Mouse (Mus musculus) monocyte, adult 2 months (primary cell): ENCODE measurements around the gene Flywch2.

Experiments
- DNase-seq, 2 experiments: peaks; one replicate each; pipeline ENCODE4 v3.0.0; 2022; ENCODE audit warnings: low spot score in 2 of 2, low read depth in 1 of 2

Gene Flywch2

DNA sequence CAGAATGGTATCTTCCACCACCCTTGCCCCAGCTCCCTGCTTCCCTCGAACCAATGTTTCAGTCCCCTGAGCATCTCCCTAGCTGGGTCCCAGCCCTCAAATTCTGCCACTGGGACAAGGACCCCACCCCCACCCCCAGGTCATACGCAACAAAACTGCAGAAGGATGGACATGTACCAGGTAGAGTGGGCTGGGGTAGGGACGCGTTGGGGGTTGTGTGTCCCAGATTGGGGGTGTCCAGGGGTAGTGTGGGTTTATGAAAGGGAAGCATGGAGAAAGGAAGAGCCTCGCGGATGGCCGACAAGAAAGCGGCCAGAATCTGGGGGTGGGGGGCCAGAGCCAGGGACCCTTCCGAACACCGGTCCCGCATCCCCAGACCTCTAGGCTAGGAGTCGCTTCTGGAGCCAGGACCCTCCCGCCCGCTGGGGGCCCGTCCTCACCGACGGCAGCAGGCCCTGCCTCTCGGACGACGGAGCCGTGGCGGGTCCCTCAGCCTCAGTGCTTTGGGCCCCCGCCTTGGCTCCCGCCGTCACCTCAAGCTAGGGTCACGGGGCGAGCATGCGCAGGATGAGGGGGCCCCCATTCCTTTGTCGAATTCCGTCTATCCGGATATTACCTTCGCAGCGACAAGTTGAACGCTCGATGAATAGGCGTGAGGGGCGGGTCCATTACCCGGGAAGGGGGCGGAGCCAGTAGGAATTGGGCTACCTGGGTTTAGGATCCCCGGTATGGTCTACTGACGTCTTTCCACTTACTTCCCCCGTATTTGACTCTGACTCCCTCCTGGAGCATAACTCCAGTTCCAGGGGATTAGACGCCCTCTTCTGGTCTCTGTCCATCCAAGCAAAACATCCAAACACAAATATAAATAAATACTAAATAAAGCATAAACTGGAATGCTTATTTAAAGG is at the start of gene Flywch2:
Gene Flywch2 (minus strand): TSS at position 521 of the 911 bp plus-strand sequence.
- peak in 1 of 2 experiments; percentile 21 for DNase-seq

DNA sequence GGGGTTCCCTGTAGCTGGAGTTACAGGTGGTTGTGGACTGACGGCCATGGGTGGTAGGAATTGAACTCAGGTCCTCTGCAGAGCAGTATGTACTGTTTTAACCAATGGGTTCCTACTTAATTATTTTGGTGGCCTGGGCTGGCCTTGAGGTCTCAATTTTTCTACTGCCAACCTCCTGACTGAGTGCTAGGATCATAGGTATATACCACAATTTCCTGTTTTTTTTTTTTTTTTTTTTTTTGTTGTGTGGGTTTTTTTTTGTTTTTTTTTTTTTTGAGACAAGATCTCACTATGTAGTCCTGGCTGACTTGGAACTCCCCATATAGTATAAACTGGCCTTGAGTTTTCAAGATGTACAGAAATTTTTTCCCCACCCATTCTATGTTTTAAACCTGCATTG is 45.3 kb upstream of the Flywch2 start:
- DNase-seq: no peak

DNA sequence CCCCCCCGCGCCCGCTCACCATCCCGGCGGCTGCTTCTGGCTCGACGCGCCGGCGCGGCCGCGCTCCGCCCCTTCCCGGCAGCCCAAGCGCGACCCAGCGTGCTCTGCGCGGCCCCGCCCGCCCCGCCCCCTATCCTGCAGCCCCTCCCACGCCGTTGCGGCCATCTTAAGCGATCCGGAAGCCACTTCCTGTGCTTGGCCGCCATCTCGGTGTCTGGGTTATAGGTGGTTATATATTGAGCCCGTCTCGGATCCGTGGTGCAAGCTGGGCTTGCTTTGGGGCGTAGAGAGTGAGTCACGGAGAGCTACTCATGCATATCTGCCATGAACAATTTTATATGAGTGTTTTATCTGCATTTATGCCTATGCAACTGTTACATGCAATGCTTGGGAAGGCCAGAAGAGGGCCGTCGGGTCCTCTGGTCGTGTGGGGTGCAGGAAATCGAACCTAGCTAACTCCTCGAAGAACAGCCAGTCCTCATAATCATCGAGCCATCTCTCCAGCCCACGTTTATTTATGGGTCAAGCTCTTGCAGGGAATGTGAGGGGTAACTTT is 43.3 kb upstream of the Flywch2 start, which contains the start of gene Elob:
Gene Elob (minus strand): TSS at position 73 of the 556 bp plus-strand sequence.
- peak; percentile 46 to 74 for DNase-seq

DNA sequence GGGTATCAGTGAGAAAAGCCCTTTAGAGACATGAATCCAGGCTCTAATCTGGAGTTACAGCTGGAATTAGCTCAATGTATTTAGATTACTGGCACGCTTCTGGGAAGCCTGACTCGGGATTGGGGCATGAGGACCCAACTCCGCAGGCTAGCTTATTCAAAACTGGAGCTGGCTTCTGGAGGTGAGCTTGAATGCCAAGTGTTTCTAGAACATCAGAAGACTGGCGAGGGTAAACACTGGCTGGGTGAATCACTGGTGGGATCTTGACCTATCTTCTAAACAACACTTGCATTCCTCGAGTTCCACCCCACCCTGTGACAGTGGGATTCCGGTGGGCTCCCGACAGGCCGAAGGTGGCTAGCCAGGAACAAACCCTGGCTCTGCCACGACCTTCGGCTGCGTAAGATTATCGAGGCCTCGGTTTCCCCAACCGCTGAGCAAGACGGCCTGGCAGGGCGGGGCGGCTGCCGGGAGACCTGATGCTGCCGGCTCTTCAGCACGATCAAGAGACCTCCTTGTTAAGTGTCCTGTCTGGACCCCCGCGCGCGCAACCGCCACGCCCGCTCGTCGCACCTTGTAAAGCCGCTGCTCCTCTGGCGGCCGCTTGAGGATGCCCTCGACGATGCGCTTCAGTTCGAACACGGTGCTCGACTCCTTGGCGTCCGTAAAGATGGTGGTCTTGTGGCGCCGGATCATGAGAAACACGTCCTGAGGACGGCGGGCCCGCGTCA is 42.6 kb upstream of the Flywch2 start:
- DNase-seq: peak in 1 of 2 experiments; percentile 46

DNA sequence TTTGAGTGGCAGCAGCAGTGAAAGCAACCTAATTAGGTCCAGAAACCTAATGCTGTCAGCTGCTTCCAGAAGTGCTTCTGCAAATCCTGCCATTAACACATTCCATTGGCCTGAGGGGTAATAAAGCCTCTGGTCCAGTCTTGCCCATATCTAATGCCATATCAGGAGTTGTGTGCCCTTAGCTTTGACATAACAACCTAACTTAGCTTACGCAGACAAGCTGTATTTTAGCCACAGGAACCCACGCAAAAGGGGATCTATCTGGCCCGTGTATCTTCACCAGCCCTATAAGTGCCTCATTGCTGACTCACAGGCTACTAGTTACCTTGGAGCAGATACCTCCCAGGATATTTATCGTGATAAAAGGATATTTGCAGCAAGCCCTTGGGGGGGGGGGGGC is 39.7 kb upstream of the Flywch2 start:
- no peak for DNase-seq

DNA sequence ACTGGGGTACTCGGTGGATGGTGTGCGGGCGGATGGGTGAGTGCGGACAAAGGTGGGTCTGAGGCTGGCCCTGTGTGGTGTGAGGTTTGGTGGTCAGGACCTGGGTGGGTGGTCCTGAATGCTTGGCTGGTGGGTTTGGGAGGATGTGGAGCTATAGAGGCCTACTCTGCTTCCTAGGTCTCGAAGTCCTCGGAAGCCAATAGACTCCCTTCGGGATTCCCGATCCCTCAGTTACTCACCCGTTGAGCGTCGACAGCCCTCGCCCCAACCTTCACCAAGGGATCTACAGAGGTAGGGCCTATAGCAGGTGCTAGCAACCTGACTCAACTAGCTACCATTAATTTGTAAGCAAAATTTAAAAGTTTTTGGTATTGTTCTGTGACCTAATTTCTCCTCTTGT is 37.7 kb upstream of the Flywch2 start:
- no peak for DNase-seq

DNA sequence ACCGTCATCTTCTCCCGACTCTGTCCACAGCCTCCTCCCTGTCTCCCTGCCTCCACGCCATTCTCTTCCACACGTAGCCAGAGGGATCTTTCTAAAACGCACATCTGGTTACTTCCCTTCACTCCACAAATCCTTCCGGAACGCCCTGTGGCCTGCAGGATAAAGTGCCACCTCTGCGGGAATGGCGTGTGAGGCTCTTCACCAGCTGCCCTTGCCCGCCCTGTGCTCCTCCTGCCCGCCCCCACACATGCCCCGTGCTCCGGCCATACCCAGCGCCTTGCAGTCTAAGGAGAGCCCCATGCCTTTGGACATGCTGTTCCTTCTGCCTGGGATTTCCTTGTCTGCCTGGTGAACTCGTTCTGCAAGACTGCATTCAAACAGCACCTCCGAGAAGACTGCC is 37.1 kb upstream of the Flywch2 start:
- no peak for DNase-seq

DNA sequence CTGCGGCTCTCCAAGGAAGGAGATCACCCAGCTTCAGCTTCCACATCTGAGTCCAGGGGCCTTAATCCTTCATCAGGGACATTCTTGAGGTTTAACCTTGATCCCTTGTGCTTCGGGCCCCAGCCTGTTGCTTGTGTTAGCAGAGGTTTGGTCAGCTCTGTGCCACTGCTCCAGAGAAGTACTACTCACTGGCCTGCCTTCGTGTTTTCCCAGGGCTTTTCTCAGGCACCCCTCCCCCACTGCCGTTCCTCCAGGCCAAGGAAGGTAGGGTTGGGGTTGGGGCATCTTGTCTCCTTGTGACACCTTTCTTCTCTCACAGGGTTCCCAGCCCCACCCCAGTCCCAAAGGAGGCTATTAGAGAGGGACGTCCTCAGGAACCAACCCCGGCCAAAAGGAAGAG is 36.2 kb upstream of the Flywch2 start:
- DNase-seq: no peak

DNA sequence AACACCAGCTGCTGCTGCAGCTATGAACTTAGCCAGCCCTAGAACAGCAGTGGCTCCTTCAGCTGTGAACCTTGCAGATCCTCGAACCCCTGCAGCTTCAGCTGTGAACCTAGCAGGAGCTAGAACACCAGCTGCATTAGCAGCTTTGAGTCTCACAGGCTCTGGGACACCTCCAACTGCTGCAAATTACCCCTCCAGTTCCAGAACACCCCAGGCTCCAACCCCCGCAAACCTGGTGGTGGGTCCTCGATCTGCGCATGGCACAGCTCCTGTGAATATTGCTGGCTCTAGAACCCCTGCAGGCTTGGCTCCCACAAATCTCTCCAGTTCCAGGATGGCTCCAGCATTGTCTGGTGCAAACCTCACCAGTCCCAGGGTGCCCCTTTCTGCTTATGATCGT is 34.9 kb upstream of the Flywch2 start:
- DNase-seq: no peak

DNA sequence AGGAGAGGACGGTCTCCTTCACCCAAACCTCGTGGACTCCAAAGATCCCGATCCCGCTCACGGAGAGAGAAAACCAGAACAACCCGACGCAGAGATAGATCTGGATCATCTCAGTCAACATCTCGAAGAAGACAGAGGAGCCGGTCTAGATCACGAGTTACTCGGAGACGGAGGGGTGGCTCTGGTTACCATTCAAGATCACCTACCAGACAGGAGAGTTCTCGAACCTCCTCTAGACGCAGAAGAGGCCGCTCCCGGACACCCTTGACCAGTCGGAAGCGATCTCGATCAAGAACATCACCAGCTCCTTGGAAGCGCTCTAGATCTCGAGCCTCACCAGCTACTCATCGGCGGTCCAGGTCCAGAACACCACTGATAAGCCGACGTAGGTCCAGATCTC is 33.4 kb upstream of the Flywch2 start:
- no peak for DNase-seq

DNA sequence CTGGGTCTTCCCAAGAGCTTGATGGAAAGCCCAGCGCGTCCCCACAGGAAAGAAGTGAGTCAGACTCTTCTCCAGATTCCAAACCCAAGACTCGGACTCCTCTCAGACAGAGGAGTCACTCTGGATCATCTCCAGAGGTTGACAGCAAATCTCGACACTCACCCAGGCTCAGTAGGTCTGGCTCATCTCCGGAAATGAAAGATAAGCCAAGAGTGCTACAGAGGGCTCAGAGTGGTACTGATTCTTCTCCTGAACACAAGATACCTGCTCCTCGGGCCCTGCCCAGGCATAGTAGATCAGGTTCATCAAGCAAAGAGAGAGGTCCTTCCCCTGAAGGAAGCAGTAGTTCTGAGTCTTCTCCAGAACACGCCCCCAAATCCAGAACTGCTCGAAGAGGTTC is 32.7 kb upstream of the Flywch2 start:
- DNase-seq: no peak

DNA sequence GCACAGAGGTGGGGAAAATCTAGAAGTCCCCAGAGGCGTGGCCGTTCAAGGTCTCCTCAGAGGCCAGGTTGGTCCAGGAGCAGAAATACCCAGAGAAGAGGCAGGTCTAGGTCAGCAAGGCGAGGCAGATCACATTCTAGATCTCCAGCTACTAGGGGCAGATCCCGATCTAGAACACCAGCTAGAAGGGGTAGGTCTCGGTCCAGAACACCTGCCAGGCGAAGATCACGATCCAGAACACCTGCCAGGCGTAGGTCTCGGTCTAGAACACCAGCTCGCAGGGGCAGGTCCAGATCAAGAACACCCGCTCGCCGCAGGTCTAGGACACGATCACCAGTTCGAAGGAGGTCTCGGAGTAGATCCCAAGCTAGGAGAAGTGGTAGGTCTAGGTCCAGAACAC is 29.8 kb upstream of the Flywch2 start:
- no peak for DNase-seq

DNA sequence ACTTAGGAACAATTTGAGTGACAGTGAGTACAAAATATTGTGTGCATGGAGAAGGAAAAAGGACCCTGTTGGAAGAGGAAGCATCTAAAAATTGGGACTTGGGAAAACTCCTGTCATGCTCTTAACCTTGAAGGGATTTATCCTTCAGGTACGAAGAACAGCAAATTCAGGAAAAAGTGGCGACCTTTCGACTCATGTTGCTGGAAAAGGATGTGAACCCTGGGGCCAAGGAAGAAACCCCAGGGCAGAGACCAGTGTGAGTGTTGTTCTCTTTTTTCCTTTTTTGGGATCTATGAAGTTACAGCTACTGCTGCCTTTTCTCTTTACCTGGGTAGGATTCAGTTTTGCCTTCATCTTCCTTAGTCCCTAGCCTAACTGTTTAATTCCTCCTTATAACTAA is 22.0 kb upstream of the Flywch2 start:
- DNase-seq: no peak

DNA sequence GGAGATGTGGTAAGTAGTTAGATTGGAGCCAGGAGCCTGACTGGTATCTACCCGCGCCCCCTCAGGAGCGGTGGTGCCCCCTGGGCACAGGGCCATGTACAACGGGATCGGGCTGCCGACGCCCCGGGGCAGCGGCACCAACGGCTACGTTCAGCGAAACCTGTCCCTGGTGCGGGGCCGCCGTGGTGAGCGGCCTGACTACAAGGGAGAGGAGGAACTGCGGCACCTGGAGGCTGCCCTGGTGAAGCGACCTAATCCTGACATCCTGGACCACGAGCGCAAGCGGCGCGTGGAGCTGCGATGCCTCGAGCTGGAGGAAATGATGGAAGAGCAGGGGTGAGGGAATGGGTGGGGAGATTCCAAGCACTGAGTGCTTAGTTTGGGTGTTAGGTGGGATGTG is 21.0 kb upstream of the Flywch2 start:
- DNase-seq: no peak

DNA sequence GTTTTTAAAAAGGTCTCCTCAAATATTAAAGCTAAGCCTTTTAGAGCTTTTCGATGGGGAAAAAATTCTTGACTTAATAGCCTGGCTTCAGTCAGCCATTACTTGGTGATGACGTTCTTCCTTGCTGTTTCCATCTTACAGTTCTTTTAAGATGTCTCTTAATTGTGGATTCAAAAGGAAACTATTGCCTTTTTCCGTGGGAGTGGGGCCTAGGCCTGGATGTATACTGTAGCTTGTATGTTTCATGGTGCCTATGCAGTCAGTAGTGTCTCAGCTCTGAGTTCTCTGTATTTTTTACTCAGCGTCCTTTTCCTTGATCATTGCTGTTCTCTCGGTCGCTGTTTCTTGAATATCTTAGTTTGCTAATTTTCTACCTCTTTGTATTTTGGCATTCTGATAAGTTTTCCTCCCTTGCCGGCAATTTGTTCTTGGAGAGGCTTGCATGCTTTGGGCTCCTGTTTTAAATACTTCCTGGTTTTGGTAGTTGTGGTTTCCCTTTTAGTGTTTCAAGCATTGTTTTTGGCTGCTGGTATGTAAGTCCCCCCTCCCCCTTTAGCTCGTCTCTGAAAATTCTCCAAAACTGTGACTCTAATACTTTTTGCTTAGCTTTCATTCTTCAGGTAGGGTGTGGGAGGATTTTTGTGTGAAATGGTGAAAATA is 18.7 kb upstream of the Flywch2 start:
- DNase-seq: no peak

DNA sequence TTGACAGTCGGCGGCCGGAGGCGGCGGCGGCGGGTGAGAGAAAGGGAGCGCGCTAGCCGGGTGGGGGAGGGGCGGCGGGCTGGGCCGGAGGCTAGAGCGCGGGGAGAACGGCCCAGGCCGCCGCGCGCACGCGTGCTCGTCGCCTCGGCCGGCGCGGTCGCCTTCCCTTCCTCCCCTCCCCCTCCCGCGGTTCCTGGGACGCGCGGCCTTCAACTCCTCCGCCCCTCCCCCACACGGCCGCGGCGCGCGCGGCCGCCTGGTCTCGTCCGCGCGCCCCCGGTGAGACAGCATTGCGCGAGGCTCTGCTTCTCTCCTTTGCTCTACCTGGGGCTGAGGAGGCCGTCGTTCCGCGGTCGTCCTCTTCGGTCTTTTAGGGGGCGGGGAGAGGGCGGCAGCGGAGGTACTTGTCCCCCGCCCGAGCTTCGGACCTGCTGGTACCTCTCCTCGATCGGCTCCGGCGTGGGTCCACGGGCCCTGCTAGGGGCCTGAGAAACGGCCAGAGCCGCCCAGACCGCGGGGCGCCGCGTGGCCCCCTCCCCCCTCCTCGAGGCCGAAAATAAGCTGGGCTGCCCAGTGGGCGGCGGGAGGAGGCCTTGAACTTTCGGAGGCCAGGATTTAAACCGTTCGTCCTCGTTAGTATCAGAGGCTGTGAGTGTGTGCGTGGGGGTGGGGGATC is 17.6 kb upstream of the Flywch2 start:
- no peak for DNase-seq

DNA sequence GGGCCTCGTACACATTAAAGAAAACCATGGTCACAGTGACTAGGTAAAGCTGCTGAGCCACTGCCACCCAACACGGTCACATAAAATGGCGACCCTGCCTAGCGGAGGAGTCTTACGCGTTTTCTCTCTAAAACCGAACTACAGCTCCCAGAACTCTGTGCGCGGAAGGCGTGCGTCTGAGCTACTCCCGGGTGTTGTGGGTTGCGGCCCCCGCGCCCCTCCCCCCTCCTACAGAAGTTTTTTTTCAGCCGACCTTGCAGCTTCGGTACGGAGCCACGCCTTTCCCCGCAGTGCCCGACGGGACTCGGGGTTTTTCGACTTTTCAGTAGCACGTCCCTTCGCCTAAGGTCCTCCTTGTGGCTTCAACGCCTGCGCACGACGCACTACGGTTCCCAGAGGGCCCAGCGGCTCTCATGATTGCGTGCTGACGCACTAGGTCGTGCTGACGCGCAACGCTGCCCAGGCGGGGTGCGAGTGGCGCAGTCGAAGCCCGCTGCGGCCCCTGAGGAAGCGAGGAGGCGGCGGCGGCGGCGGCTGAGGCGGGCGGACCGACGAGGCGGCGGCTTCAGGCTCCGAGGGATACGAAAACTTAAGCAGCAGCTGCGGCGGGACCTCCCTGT is 17.0 kb upstream of the Flywch2 start:
- peak; percentile 91 to 95 for DNase-seq

DNA sequence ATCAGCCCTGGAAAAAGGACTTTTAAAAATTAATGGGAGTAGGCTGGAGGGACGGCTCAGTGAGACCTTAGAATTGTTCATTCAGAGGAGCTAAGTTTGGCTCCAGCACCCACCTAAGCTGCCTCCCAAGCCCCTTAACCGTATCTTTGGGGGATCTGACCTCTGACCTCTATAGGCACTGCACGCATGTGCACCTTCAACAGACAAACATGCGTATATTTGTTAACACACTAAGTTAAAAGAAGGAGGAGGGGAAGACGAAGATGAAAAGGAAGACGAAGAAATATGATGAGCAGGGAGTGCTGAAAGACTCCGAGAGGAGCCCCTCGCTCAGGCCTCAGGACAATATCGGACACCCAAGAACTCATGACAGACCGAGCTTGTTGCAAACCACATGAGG is 15.7 kb upstream of the Flywch2 start:
- no peak for DNase-seq

DNA sequence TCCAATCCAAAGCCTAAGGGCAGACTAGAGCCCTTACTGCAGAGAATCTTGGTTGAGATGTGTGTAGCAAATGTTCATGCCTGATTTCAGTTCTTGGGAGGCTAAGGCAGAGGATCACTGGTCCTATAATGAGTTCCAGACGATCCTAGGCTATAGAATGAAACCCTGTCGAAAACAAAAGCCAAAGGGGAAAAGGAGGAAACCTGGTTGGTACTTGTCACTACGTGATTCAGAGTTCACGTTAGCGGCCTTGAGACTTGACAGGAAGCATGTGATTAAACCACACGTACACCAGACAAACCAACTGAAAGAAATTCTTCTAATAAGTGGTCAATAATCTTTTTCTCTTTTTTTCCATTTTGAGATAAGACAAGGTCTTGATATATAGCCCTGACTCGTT is 11.4 kb upstream of the Flywch2 start:
- DNase-seq: no peak

DNA sequence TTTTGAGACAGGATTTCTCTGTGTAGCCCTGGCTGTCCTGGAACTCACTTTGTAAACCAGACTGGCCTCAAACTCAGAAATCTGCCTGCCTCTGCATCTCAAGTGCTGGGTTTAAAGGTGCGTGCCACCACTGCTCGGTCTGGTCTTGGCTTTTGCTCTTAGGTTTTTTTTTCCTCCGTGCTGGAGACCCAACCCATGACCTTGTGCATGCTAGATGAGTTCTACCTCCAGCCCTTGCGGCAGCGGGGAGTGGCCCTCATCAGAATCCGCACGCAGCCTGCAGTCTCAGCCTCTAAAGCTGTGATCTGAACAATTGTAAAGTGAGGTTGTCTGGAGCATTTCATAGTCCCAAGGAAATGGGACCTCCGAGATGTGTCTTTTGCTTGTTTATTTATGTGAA is 9.4 kb upstream of the Flywch2 start:
- no peak for DNase-seq

DNA sequence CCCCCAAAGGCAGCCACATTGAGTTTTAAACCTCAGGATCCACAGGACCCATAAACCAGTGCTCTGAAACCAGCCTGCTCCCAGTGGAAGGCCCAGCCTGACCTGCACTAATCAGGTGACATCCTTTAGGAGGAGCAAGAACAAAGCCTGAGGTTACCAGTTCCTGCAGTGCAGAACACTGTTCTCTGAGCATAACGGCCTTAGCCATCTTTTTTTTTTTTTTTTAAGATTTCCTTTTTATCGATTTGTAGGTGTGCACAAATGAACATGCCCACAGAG is 5.1 kb upstream of the Flywch2 start:
- DNase-seq: no peak
